Mouse (Mus musculus) midbrain, embryonic 16.5 days (tissue): ENCODE measurements around the gene Bean1. TPM values are rescaled to one million over a fixed set of nuclear protein-coding genes. Genes with fewer than 3 reads are reported as not detected.
"Not testable (repeated sequence)": the region's sequence is repeated elsewhere in the genome, so short reads cannot be mapped to it uniquely, and the experiment has no call there.

Source experiments
- ATAC-seq: fragments of 200-750 bp; cut with Nextera tagmentation; 2 replicates; pipeline ENCODE4 v1.8.0; 2017; ENCODE audit warnings: moderate TSS enrichment
- H3K27ac ChIP-seq: fragments of 300-500 bp; sonication (generic); 2 replicates; pipeline ENCODE4 v1.5.1; 2014; ENCODE audit warnings: mild to moderate bottlenecking, low read length, mixed read lengths
- H3K27me3 ChIP-seq: fragments of 300-500 bp; sonication (generic); 2 replicates; pipeline ENCODE4 v1.6.1; 2014; ENCODE audit warnings: low read depth, low read length, mixed read lengths; ENCODE audit not compliant: control insufficient read depth, insufficient read depth
- H3K36me3 ChIP-seq: fragments of 300-500 bp; sonication (generic); 2 replicates; pipeline ENCODE4 v1.6.1; 2014; ENCODE audit warnings: mild to moderate bottlenecking, low read length, moderate library complexity, mixed read lengths; ENCODE audit not compliant: control insufficient read depth, insufficient read depth
- H3K4me1 ChIP-seq: fragments of 300-500 bp; sonication (generic); 2 replicates; pipeline ENCODE4 v1.6.1; 2014; ENCODE audit warnings: mild to moderate bottlenecking, low read length, mixed read lengths; ENCODE audit not compliant: control insufficient read depth, insufficient read depth
- H3K4me2 ChIP-seq: fragments of 300-500 bp; sonication (generic); 2 replicates; pipeline ENCODE4 v1.6.1; 2014; ENCODE audit warnings: mild to moderate bottlenecking, low read length, mixed read lengths
- H3K4me3 ChIP-seq: fragments of 300-500 bp; sonication (generic); 2 replicates; pipeline ENCODE4 v1.5.1; 2014; ENCODE audit warnings: low read depth, mild to moderate bottlenecking, low read length, moderate library complexity, mixed read lengths
- H3K9ac ChIP-seq: fragments of 300-500 bp; sonication (generic); 2 replicates; pipeline ENCODE4 v1.6.1; 2014; ENCODE audit warnings: low read depth, low read length, mixed read lengths
- H3K9me3 ChIP-seq: fragments of 300-500 bp; sonication (generic); replicated peaks from 2 replicates; pipeline ENCODE4 v1.6.1; 2014; ENCODE audit warnings: mild to moderate bottlenecking, low read length, mixed read lengths; ENCODE audit not compliant: control insufficient read depth, poor library complexity, severe bottlenecking
- WGBS: fragments of 180-500 bp; shearing (Covaris S2); extraction: QIAGEN DNeasy Blood & Tissue Kit; methylation state at CpG from one replicate; pipeline ENCODE4 v1.1.7; 2014; 5-methylcytosine and 5-hydroxymethylcytosine counted together
- polyA plus RNA-seq: library from polyadenylated mRNA; unstranded; fragments of >200 nt; fragmentation: Nextera tagmentation; extraction: Ambion mirVana; gene quantifications from 2 replicates; pipeline ENCODE4 v1.2.1, GENCODE M21; 2015

Gene Bean1
- polyA plus RNA-seq, 1 experiment from 2014 or later, result 7.6 TPM

GRCm38 (mm10) chr8:104264271-104264935 lies 94.2 kb downstream of the Bean1 start:
- H3K4me3 ChIP-seq, H3K9me3 ChIP-seq, ATAC-seq, H3K36me3 ChIP-seq, H3K9ac ChIP-seq, H3K27me3 ChIP-seq, H3K27ac ChIP-seq, H3K4me1 ChIP-seq, H3K4me2 ChIP-seq: not testable (repeated sequence)
- 98% methylated on average over 22 of the region's 22 CpGs for whole genome bisulfite sequencing

GRCm38 (mm10) chr8:104268368-104268767 lies 98.1 kb downstream of the Bean1 start:
- Histone ChIP-seq H3K9me3 (no peaks in the 10 kb centered on the region), H3K4me1 (no peaks in the 10 kb centered on the region), H3K4me3 (no peak overlapping the region), H3K27me3 (no peaks in the 10 kb centered on the region), H3K4me2 (no peak overlapping the region), H3K36me3 (peaks cover 5% of the 10 kb centered on the region; the same call in 1 of the 2 replicates), H3K9ac (no peak overlapping the region), H3K27ac (no peak overlapping the region)
- no peak for ATAC-seq

Other genes starting within 250 kb of the Bean1 start
- 9.5 and 11.4 TPM in 2 replicates for gene Cdh5, start 68.8 kb upstream of the Bean1 start, polyA plus RNA-seq
- gene Tk2, start 78.1 kb downstream of the Bean1 start, polyA plus RNA-seq, result 46.3 and 51.5 TPM in 2 replicates
- 34.7 and 37.1 TPM in 2 replicates for gene Cklf, start 80.4 kb downstream of the Bean1 start, polyA plus RNA-seq
- not detected in 2 replicates for gene Cmtm2a, start 122.7 kb downstream of the Bean1 start, polyA plus RNA-seq
- not detected in 2 replicates for gene Gm45711, start 139.6 kb downstream of the Bean1 start, polyA plus RNA-seq
- not detected in 2 replicates for gene Cmtm1, start 139.7 kb downstream of the Bean1 start, polyA plus RNA-seq
- gene Gm11020, start 151.1 kb downstream of the Bean1 start, polyA plus RNA-seq, result not detected in 2 replicates
- gene Cmtm2b, start 151.8 kb downstream of the Bean1 start, polyA plus RNA-seq, result not detected in 2 replicates
- 33.7 and 37.0 TPM in 2 replicates for gene Cmtm3, start 169.0 kb downstream of the Bean1 start, polyA plus RNA-seq
- 2.7 TPM in 2 replicates for gene Cmtm4, start 225.4 kb downstream of the Bean1 start, polyA plus RNA-seq